Mouse (Mus musculus): ENCODE results near the gene Csf2rb. TPM values are rescaled to one million over a fixed set of nuclear protein-coding genes. Genes with fewer than 3 reads are reported as not detected.
A peak's percentile ranks its signal among the peaks of the same experiment; 100 is the strongest.

Csf2rb gene
- polyA plus RNA-seq, 1 experiment from 2014 or later = 3.4 TPM

GRCm38 (mm10) chr15:78365916-78366315, 40.4 kb downstream of the Csf2rb start:
- 34% methylated on average over 2 of the region's 2 CpGs for WGBS
- ATAC-seq (ENCODE audit: insufficient read depth, low FRiP score) = no peak
- peaks cover 6% of the 10 kb centered on the region for H3K27me3 ChIP-seq (ENCODE audit: control insufficient read depth, insufficient read depth, low read length)
- H3K4me3 ChIP-seq (replicated peaks; ENCODE audit: low read length) = no peak overlapping the region
- H3K27ac ChIP-seq (ENCODE audit: low read length) = no peak overlapping the region
- H3K36me3 ChIP-seq (ENCODE audit: control insufficient read depth, insufficient read depth, low read length) = no peaks in the 10 kb centered on the region
- no peak overlapping the region for H3K9ac ChIP-seq (ENCODE audit: low read length)
- H3K9me3 ChIP-seq (replicated peaks; ENCODE audit: control insufficient read depth, low read length) = no peaks in the 10 kb centered on the region
- H3K4me2 ChIP-seq (ENCODE audit: low read depth, low read length) = no peak overlapping the region
- no peaks in the 10 kb centered on the region for H3K4me1 ChIP-seq (ENCODE audit: control insufficient read depth, insufficient read depth, low read length)

- Histone ChIP-seq H3K4me3 (replicated peaks; ENCODE audit: low read length) (no peak overlapping the region), H3K9me3 (replicated peaks; ENCODE audit: control insufficient read depth, low read length) (no peaks in the 10 kb centered on the region), H3K4me2 (ENCODE audit: low read depth, low read length) (no peak overlapping the region), H3K27me3 (ENCODE audit: control insufficient read depth, insufficient read depth, low read length) (peaks cover 6% of the 10 kb centered on the region), H3K36me3 (ENCODE audit: control insufficient read depth, insufficient read depth, low read length) (no peaks in the 10 kb centered on the region), H3K9ac (ENCODE audit: low read length) (no peak overlapping the region), H3K27ac (ENCODE audit: low read length) (no peak overlapping the region), H3K4me1 (ENCODE audit: control insufficient read depth, insufficient read depth, low read length) (no peaks in the 10 kb centered on the region)
- no peak for ATAC-seq (ENCODE audit: insufficient read depth, low FRiP score)
- 63% methylated on average over 8 of the region's 8 CpGs for WGBS
Measured at GRCm38 (mm10) chr15:78366875-78367274, 41.3 kb downstream of the Csf2rb start.

DNA sequence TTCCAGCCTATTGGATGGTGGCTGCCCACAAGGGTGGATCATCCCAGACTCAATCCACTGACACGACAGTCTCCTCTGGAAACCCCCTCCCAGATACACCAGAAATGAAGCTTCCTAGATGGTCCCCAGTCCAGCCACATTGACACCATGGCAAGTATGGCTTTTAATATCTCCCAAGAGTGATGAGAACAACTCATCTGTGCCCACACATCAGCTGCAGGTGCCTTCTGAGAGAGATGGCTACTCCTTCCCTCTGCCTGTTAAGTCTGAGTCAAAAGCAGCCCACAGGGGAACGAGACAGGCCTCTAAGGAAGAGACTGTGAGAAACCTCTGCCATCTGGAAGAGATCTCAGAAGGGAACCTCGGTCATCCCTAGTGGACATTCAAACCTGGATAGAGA, 42.3 kb downstream of the Csf2rb start:
- peaks cover 2% of the 10 kb centered on the region; the same call in 1 of the 2 replicates for H3K4me1 ChIP-seq (ENCODE audit: control insufficient read depth, insufficient read depth, low read length)
- no peak overlapping the region for H3K9ac ChIP-seq (ENCODE audit: low read length)
- no peaks in the 10 kb centered on the region for H3K36me3 ChIP-seq (ENCODE audit: control insufficient read depth, insufficient read depth, low read length)
- ATAC-seq (ENCODE audit: insufficient read depth, low FRiP score) = no peak
- H3K4me3 ChIP-seq (replicated peaks; ENCODE audit: low read length) = no peak overlapping the region
- H3K4me2 ChIP-seq (ENCODE audit: low read depth, low read length) = no peak overlapping the region
- no peaks in the 10 kb centered on the region for H3K9me3 ChIP-seq (replicated peaks; ENCODE audit: control insufficient read depth, low read length)
- peaks cover 6% of the 10 kb centered on the region for H3K27me3 ChIP-seq (ENCODE audit: control insufficient read depth, insufficient read depth, low read length)
- WGBS = 57% methylated on average over 3 of the region's 3 CpGs
- H3K27ac ChIP-seq (ENCODE audit: low read length) = no peak overlapping the region

GRCm38 (mm10) chr15:78368926-78369346, 43.4 kb downstream of the Csf2rb start:
- WGBS = 10% methylated on average over 8 of the region's 8 CpGs
- Histone ChIP-seq H3K4me2 (ENCODE audit: low read depth, low read length) (no peak overlapping the region), H3K4me3 (replicated peaks; ENCODE audit: low read length) (no peak overlapping the region), H3K27ac (ENCODE audit: low read length) (no peak overlapping the region), H3K27me3 (ENCODE audit: control insufficient read depth, insufficient read depth, low read length) (peaks cover 6% of the 10 kb centered on the region), H3K9me3 (replicated peaks; ENCODE audit: control insufficient read depth, low read length) (no peaks in the 10 kb centered on the region), H3K36me3 (ENCODE audit: control insufficient read depth, insufficient read depth, low read length) (no peaks in the 10 kb centered on the region), H3K9ac (ENCODE audit: low read length) (no peak overlapping the region), H3K4me1 (ENCODE audit: control insufficient read depth, insufficient read depth, low read length) (peaks cover 3% of the 10 kb centered on the region; the same call in 1 of the 2 replicates)
- ATAC-seq (ENCODE audit: insufficient read depth, low FRiP score) = peak; percentile 69; the same call in 1 of the 2 replicates

GRCm38 (mm10) chr15:78369641-78370040, 44.1 kb downstream of the Csf2rb start:
- H3K4me3 ChIP-seq (replicated peaks; ENCODE audit: low read length) = no peak overlapping the region
- H3K27ac ChIP-seq (ENCODE audit: low read length) = no peak overlapping the region
- no peaks in the 10 kb centered on the region for H3K36me3 ChIP-seq (ENCODE audit: control insufficient read depth, insufficient read depth, low read length)
- WGBS = 76% methylated on average over 1 of the region's 1 CpGs
- peaks cover 3% of the 10 kb centered on the region; the same call in 1 of the 2 replicates for H3K4me1 ChIP-seq (ENCODE audit: control insufficient read depth, insufficient read depth, low read length)
- peaks cover 6% of the 10 kb centered on the region for H3K27me3 ChIP-seq (ENCODE audit: control insufficient read depth, insufficient read depth, low read length)
- no peaks in the 10 kb centered on the region for H3K9me3 ChIP-seq (replicated peaks; ENCODE audit: control insufficient read depth, low read length)
- ATAC-seq (ENCODE audit: insufficient read depth, low FRiP score) = no peak
- H3K4me2 ChIP-seq (ENCODE audit: low read depth, low read length) = no peak overlapping the region
- no peak overlapping the region for H3K9ac ChIP-seq (ENCODE audit: low read length)

DNA sequence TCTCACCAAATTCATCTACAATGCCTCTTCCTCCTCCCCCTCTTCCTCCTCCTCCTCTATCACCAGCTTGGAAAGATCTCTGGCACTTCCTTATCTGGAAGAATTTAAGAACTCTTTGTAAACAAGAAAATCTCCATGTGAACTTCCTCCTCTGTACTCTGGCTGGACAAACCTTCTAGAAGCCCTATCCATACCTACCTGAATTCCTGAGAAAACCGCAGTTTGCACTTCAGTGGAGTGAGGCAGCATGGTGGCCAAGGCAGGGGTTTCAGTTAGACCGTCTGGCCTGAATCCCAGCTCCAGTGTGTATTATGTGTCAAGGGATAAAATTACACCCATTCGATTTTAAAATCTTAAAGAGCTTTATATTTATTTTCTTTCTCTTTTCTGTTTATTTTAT, 47.2 kb downstream of the Csf2rb start:
- Histone ChIP-seq H3K9me3 (replicated peaks; ENCODE audit: control insufficient read depth, low read length) (no peaks in the 10 kb centered on the region), H3K9ac (ENCODE audit: low read length) (no peak overlapping the region), H3K4me3 (replicated peaks; ENCODE audit: low read length) (no peak overlapping the region), H3K27ac (ENCODE audit: low read length) (no peak overlapping the region), H3K27me3 (ENCODE audit: control insufficient read depth, insufficient read depth, low read length) (peaks cover 6% of the 10 kb centered on the region; the same call in 1 of the 2 replicates), H3K4me1 (ENCODE audit: control insufficient read depth, insufficient read depth, low read length) (peaks cover 3% of the 10 kb centered on the region; the same call in 1 of the 2 replicates), H3K36me3 (ENCODE audit: control insufficient read depth, insufficient read depth, low read length) (no peaks in the 10 kb centered on the region), H3K4me2 (ENCODE audit: low read depth, low read length) (no peak overlapping the region)
- WGBS = 48% methylated on average over 3 of the region's 3 CpGs
- no peak for ATAC-seq (ENCODE audit: insufficient read depth, low FRiP score)

DNA sequence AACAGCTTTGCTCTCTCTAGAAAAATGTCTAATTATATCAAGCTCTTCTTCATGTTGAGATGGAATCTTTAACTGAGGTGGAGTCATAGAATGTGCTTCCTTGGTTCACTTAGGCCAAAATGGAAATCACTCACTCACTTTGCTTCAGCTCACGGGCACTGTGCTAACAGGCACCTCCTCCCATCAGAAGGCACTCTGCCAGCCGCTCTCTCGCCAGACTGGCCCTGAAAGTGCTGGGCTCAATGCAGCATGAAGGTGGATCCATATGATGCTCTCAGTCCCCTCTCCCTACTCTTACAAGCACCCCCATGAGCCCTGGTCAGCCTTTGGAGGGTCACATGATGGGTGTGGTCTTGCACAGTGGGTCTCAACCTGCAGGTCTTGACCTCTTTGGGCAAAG, 48.7 kb downstream of the Csf2rb start:
- Histone ChIP-seq H3K4me2 (ENCODE audit: low read depth, low read length) (no peak overlapping the region), H3K27ac (ENCODE audit: low read length) (no peak overlapping the region), H3K36me3 (ENCODE audit: control insufficient read depth, insufficient read depth, low read length) (no peaks in the 10 kb centered on the region), H3K27me3 (ENCODE audit: control insufficient read depth, insufficient read depth, low read length) (peaks cover 6% of the 10 kb centered on the region; the same call in 1 of the 2 replicates), H3K4me1 (ENCODE audit: control insufficient read depth, insufficient read depth, low read length) (peaks cover 3% of the 10 kb centered on the region; the same call in 1 of the 2 replicates), H3K9me3 (replicated peaks; ENCODE audit: control insufficient read depth, low read length) (no peaks in the 10 kb centered on the region), H3K4me3 (replicated peaks; ENCODE audit: low read length) (no peak overlapping the region), H3K9ac (ENCODE audit: low read length) (no peak overlapping the region)
- WGBS = 64% methylated on average over 3 of the region's 3 CpGs
- no peak for ATAC-seq (ENCODE audit: insufficient read depth, low FRiP score)

DNA sequence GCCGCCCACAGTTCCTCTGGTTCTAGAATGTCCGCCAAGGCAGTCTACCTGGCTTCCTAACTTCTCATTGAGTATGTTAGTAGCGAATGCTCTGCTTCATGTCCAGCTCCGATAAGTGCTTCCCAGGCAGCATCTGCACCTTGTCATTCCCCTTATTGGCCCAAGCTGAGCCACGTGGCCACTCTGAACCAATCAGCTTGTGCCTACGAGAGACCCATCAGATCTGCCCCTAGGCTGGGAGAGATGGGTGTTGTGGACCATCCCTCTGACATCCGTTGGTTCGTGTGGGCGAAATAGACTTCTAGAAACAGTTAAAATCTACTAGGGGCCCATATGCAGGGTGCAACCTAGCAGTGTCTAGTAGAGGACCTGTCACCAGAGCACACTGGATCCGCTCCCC, 52.3 kb downstream of the Csf2rb start:
- 84% methylated on average over 10 of the region's 10 CpGs for WGBS
- no peaks in the 10 kb centered on the region for H3K9me3 ChIP-seq (replicated peaks; ENCODE audit: control insufficient read depth, low read length)
- no peaks in the 10 kb centered on the region for H3K27me3 ChIP-seq (ENCODE audit: control insufficient read depth, insufficient read depth, low read length)

GRCm38 (mm10) chr15:78378556-78378955, 53.0 kb downstream of the Csf2rb start:
- 60% methylated on average over 10 of the region's 10 CpGs for WGBS
- Histone ChIP-seq H3K36me3 (ENCODE audit: control insufficient read depth, insufficient read depth, low read length) (no peaks in the 10 kb centered on the region), H3K4me2 (ENCODE audit: low read depth, low read length) (no peak overlapping the region), H3K4me1 (ENCODE audit: control insufficient read depth, insufficient read depth, low read length) (no peaks in the 10 kb centered on the region), H3K9ac (ENCODE audit: low read length) (no peak overlapping the region), H3K4me3 (replicated peaks; ENCODE audit: low read length) (no peak overlapping the region), H3K27ac (ENCODE audit: low read length) (no peak overlapping the region), H3K9me3 (replicated peaks; ENCODE audit: control insufficient read depth, low read length) (no peaks in the 10 kb centered on the region), H3K27me3 (ENCODE audit: control insufficient read depth, insufficient read depth, low read length) (no peaks in the 10 kb centered on the region)
- ATAC-seq (ENCODE audit: insufficient read depth, low FRiP score) = 0 out of 2 replicates have a peak, but pooled peaks have one; percentile 24

More for the DNA sequence above, 52.3 kb downstream of the Csf2rb start:
- Histone ChIP-seq H3K27ac (ENCODE audit: low read length) (no peak overlapping the region), H3K4me1 (ENCODE audit: control insufficient read depth, insufficient read depth, low read length) (0 out of 2 replicates have a peak, but pooled peaks cover under 1% of the 10 kb centered on the region), H3K4me3 (replicated peaks; ENCODE audit: low read length) (no peak overlapping the region), H3K9ac (ENCODE audit: low read length) (no peak overlapping the region), H3K36me3 (ENCODE audit: control insufficient read depth, insufficient read depth, low read length) (no peaks in the 10 kb centered on the region), H3K4me2 (ENCODE audit: low read depth, low read length) (no peak overlapping the region)
- no peak for ATAC-seq (ENCODE audit: insufficient read depth, low FRiP score)
